Mouse (Mus musculus): ENCODE measurements at regions not wholly inside any gene's neighbourhood (a gene's known extent, or its start where the extent isn't known, plus 50 kb on each side); places are given as distances from the start of the nearest gene placed in this dataset.

- DNase-seq = peak; percentile 15
Observed at GRCm38 (mm10) chr11:35065959-35066414, 55.0 kb upstream of the Slit3 start.

- no peak for DNase-seq
Observed at GRCm38 (mm10) chr11:35057791-35058190, 63.2 kb upstream of the Slit3 start.

GRCm38 (mm10) chr11:35055496-35056125 lies 65.4 kb upstream of the Slit3 start:
- DNase-seq = no peak

- DNase-seq = no peak
Observed at GRCm38 (mm10) chr11:35053613-35053950, 67.4 kb upstream of the Slit3 start.

GRCm38 (mm10) chr11:35052856-35053612 lies 68.0 kb upstream of the Slit3 start:
- DNase-seq = no peak

GRCm38 (mm10) chr11:35049663-35050215 lies 71.3 kb upstream of the Slit3 start:
- no peak for DNase-seq

- no peak for DNase-seq
Observed at GRCm38 (mm10) chr11:35044659-35045058, 76.4 kb upstream of the Slit3 start.

- DNase-seq = no peak
Observed at GRCm38 (mm10) chr11:35024448-35024847, 96.6 kb upstream of the Slit3 start.

- DNase-seq = no peak
Observed at GRCm38 (mm10) chr11:35023813-35024212, 97.2 kb upstream of the Slit3 start.

GRCm38 (mm10) chr11:35021990-35022625 lies 98.9 kb upstream of the Slit3 start:
- DNase-seq = peak; percentile 15

- no peak for DNase-seq
Observed at GRCm38 (mm10) chr11:35016998-35017397, 104.0 kb upstream of the Slit3 start.

GRCm38 (mm10) chr11:35011521-35012476 lies 109.2 kb upstream of the Slit3 start:
- DNase-seq = no peak

- no peak for DNase-seq
Observed at GRCm38 (mm10) chr11:35006773-35007567, 114.1 kb upstream of the Slit3 start.

GRCm38 (mm10) chr11:35005143-35005542 lies 115.9 kb upstream of the Slit3 start:
- no peak for DNase-seq

- no peak for DNase-seq
Observed at GRCm38 (mm10) chr11:35004431-35004830, 116.6 kb upstream of the Slit3 start.

GRCm38 (mm10) chr11:35003956-35004355 lies 117.1 kb upstream of the Slit3 start:
- no peak for DNase-seq

GRCm38 (mm10) chr11:34997906-34998305 lies 123.1 kb upstream of the Slit3 start:
- no peak for DNase-seq

GRCm38 (mm10) chr11:34995515-34995914 lies 125.5 kb upstream of the Slit3 start:
- DNase-seq = no peak

- DNase-seq = no peak
Observed at GRCm38 (mm10) chr11:34982775-34983457, 138.1 kb upstream of the Slit3 start.

GRCm38 (mm10) chr11:34980210-34980609 lies 140.8 kb upstream of the Slit3 start:
- peak; percentile 32 for DNase-seq
